Comparison of ENCODE assay signal across 1 mouse cellular context in the genomic region with DNA sequence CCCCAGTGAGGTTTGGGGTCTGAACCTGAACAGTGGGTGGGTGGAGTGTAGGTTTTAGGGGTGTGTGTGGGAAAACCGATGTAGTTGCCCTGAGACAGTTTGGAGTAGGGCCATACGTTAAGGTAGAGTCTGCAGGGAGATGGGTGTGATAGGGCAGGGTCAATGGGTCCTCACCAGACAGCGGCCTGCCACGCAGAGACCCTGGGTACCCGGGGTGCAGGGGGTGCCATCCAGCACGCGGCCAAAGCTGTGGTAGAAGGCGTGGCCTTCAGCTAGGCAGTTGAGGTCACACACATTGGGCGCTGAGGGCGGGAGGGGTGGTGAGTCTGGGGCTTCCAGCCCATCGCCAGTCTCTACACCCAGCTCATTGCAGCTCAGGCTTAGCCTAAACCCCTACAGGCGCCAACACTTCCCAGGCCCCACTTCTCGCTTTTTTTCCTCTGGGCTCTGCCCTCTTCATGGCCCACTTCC.
TF ChIP-seq lines count a peak whose summit lies in the region.

No protein-coding gene starts in this region.

TF ChIP-seq in ES-E14, 5 proteins besides CTCF, POLR2A, EP300 and RAD21:
- TF ChIP-seq HCFC1 (IDR thresholded peaks at IDR 0.05; ENCODE audit: borderline replicate concordance, insufficient read depth, low read length): no peak
- TF ChIP-seq ZNF384 (IDR thresholded peaks at IDR 0.05; ENCODE audit: low read depth, low read length): no peak
- no peak for TF ChIP-seq CHD2 (IDR thresholded peaks at IDR 0.05; ENCODE audit: low read depth, low read length)
- TF ChIP-seq MAFK (IDR thresholded peaks at IDR 0.05; ENCODE audit: insufficient read depth, low read depth, low read length): no peak
- TF ChIP-seq ZC3H11A (IDR thresholded peaks at IDR 0.05; ENCODE audit: borderline replicate concordance, low read depth, low read length): no peak
